Mouse (Mus musculus): Measurements from ENCODE around the gene Cacnb3. TPM values are rescaled to one million over a fixed set of nuclear protein-coding genes. Genes with fewer than 3 reads are reported as not detected.

Cacnb3 gene
- total RNA-seq, 1 experiment: 32.0 TPM

- TF ChIP-seq MAFK (IDR thresholded peaks at IDR 0.05; ENCODE audit: insufficient read depth, low read depth, low read length): no peak
- Histone ChIP-seq H3K27ac (ENCODE audit: insufficient read depth, low read depth, low read length, poor library complexity, severe bottlenecking) (peak overlapping the region; percentile 14; the same call in 1 of the 2 replicates), H3K36me3 (ENCODE audit: control insufficient read depth, insufficient read depth, low read length, poor library complexity, severe bottlenecking) (peaks cover 5% of the 10 kb centered on the region), H3K9ac (ENCODE audit: insufficient read depth, low read depth, low read length, poor library complexity, severe bottlenecking) (peak overlapping the region; percentile 48; the same call in 1 of the 2 replicates), H3K9me3 (ENCODE audit: control insufficient read depth, insufficient read depth, low read depth, low read length) (no peaks in the 10 kb centered on the region), H3K4me3 (ENCODE audit: insufficient read depth in 1 of 2, low read depth in 1 of 2, low read length in 2 of 2, poor library complexity in 1 of 2, severe bottlenecking in 1 of 2) (peak overlapping the region; percentile 79 to 93), H3K4me1 (ENCODE audit: control insufficient read depth in 2 of 2, insufficient read depth in 2 of 2, low read length in 2 of 2, poor library complexity in 1 of 2) (peaks cover 11 to 42% of the 10 kb centered on the region in 2 experiments)
- DNase-seq (ENCODE audit: low read depth, low spot score): no peak
- in situ Hi-C loops (cut with MboI; ENCODE audit: low sequenced_read_pairs in 2 of 2, unreplicated experiment in 2 of 2): no loop called here
Observed at GRCm38 (mm10) chr15:98635291-98635841, 4.7 kb downstream of the Cacnb3 start.

- no peak overlapping the region for H3K9ac ChIP-seq (ENCODE audit: insufficient read depth, low read depth, low read length, poor library complexity, severe bottlenecking)
- in situ Hi-C loops (cut with MboI; ENCODE audit: low sequenced_read_pairs in 2 of 2, unreplicated experiment in 2 of 2): no loop called here
- DNase-seq (ENCODE audit: low read depth, low spot score): no peak
- no peak overlapping the region for H3K4me3 ChIP-seq (ENCODE audit: insufficient read depth in 1 of 2, low read depth in 1 of 2, low read length in 2 of 2, poor library complexity in 1 of 2, severe bottlenecking in 1 of 2)
- peaks cover 14% of the 10 kb centered on the region for H3K36me3 ChIP-seq (ENCODE audit: control insufficient read depth, insufficient read depth, low read length, poor library complexity, severe bottlenecking)
- peaks cover 11 to 45% of the 10 kb centered on the region in 2 experiments for H3K4me1 ChIP-seq (ENCODE audit: control insufficient read depth in 2 of 2, insufficient read depth in 2 of 2, low read length in 2 of 2, poor library complexity in 1 of 2)
- TF ChIP-seq ZNF384 (IDR thresholded peaks at IDR 0.05; ENCODE audit: low read depth, low read length) (no peak), MAFK (IDR thresholded peaks at IDR 0.05; ENCODE audit: insufficient read depth, low read depth, low read length) (no peak), CHD2 (IDR thresholded peaks at IDR 0.05; ENCODE audit: low read depth, low read length) (no peak)
- H3K9me3 ChIP-seq (ENCODE audit: control insufficient read depth, insufficient read depth, low read depth, low read length): no peaks in the 10 kb centered on the region
- no peak overlapping the region for H3K27ac ChIP-seq (ENCODE audit: insufficient read depth, low read depth, low read length, poor library complexity, severe bottlenecking)
Observed at GRCm38 (mm10) chr15:98636517-98636916, 5.9 kb downstream of the Cacnb3 start.

GRCm38 (mm10) chr15:98637155-98637554 lies 6.5 kb downstream of the Cacnb3 start:
- no peak overlapping the region; the same call in 1 of the 2 replicates for H3K27ac ChIP-seq (ENCODE audit: insufficient read depth, low read depth, low read length, poor library complexity, severe bottlenecking)
- peak overlapping the region in 1 of 2 experiments; percentile 18; a peak in 1 of 4 replicates for H3K4me3 ChIP-seq (ENCODE audit: insufficient read depth in 1 of 2, low read depth in 1 of 2, low read length in 2 of 2, poor library complexity in 1 of 2, severe bottlenecking in 1 of 2)
- DNase-seq (ENCODE audit: low read depth, low spot score): no peak
- in situ Hi-C loops (cut with MboI; ENCODE audit: low sequenced_read_pairs in 2 of 2, unreplicated experiment in 2 of 2): no loop called here
- H3K36me3 ChIP-seq (ENCODE audit: control insufficient read depth, insufficient read depth, low read length, poor library complexity, severe bottlenecking): peaks cover 20% of the 10 kb centered on the region
- no peaks in the 10 kb centered on the region for H3K9me3 ChIP-seq (ENCODE audit: control insufficient read depth, insufficient read depth, low read depth, low read length)
- TF ChIP-seq MAFK (IDR thresholded peaks at IDR 0.05; ENCODE audit: insufficient read depth, low read depth, low read length): no peak
- TF ChIP-seq ZC3H11A (IDR thresholded peaks at IDR 0.05; ENCODE audit: borderline replicate concordance, low read depth, low read length): no peak
- no peak for TF ChIP-seq CHD2 (IDR thresholded peaks at IDR 0.05; ENCODE audit: low read depth, low read length)
- no peak for TF ChIP-seq HCFC1 (IDR thresholded peaks at IDR 0.05; ENCODE audit: borderline replicate concordance, insufficient read depth, low read length)
- no peak for TF ChIP-seq ZNF384 (IDR thresholded peaks at IDR 0.05; ENCODE audit: low read depth, low read length)
- H3K9ac ChIP-seq (ENCODE audit: insufficient read depth, low read depth, low read length, poor library complexity, severe bottlenecking): no peak overlapping the region
- H3K4me1 ChIP-seq (ENCODE audit: control insufficient read depth in 2 of 2, insufficient read depth in 2 of 2, low read length in 2 of 2, poor library complexity in 1 of 2): peaks cover 11 to 46% of the 10 kb centered on the region in 2 experiments

- peak; percentile 74 for DNase-seq (ENCODE audit: low read depth, low spot score)
- H3K4me1 ChIP-seq (ENCODE audit: control insufficient read depth in 2 of 2, insufficient read depth in 2 of 2, low read length in 2 of 2, poor library complexity in 1 of 2): peaks cover 9 to 45% of the 10 kb centered on the region in 2 experiments
- TF ChIP-seq ZNF384 (IDR thresholded peaks at IDR 0.05; ENCODE audit: low read depth, low read length): no peak
- TF ChIP-seq MAFK (IDR thresholded peaks at IDR 0.05; ENCODE audit: insufficient read depth, low read depth, low read length): no peak
- TF ChIP-seq ZC3H11A (IDR thresholded peaks at IDR 0.05; ENCODE audit: borderline replicate concordance, low read depth, low read length): no peak
- TF ChIP-seq CHD2 (IDR thresholded peaks at IDR 0.05; ENCODE audit: low read depth, low read length): no peak
- no peak for TF ChIP-seq HCFC1 (IDR thresholded peaks at IDR 0.05; ENCODE audit: borderline replicate concordance, insufficient read depth, low read length)
- in situ Hi-C loops (cut with MboI; ENCODE audit: low sequenced_read_pairs in 2 of 2, unreplicated experiment in 2 of 2): no loop called here
- no peak overlapping the region; the same call in 1 of the 2 replicates for H3K27ac ChIP-seq (ENCODE audit: insufficient read depth, low read depth, low read length, poor library complexity, severe bottlenecking)
- H3K36me3 ChIP-seq (ENCODE audit: control insufficient read depth, insufficient read depth, low read length, poor library complexity, severe bottlenecking): peaks cover 42% of the 10 kb centered on the region
- H3K9me3 ChIP-seq (ENCODE audit: control insufficient read depth, insufficient read depth, low read depth, low read length): no peaks in the 10 kb centered on the region
- peak overlapping the region; percentile 41; the same call in 1 of the 2 replicates for H3K9ac ChIP-seq (ENCODE audit: insufficient read depth, low read depth, low read length, poor library complexity, severe bottlenecking)
- no peak overlapping the region for H3K4me3 ChIP-seq (ENCODE audit: insufficient read depth in 1 of 2, low read depth in 1 of 2, low read length in 2 of 2, poor library complexity in 1 of 2, severe bottlenecking in 1 of 2)
Observed at GRCm38 (mm10) chr15:98640157-98640556, 9.5 kb downstream of the Cacnb3 start.

GRCm38 (mm10) chr15:98644406-98644805 lies 13.8 kb downstream of the Cacnb3 start:
- Histone ChIP-seq H3K27ac (ENCODE audit: insufficient read depth, low read depth, low read length, poor library complexity, severe bottlenecking) (no peak overlapping the region), H3K9me3 (ENCODE audit: control insufficient read depth, insufficient read depth, low read depth, low read length) (no peaks in the 10 kb centered on the region), H3K4me3 (ENCODE audit: insufficient read depth in 1 of 2, low read depth in 1 of 2, low read length in 2 of 2, poor library complexity in 1 of 2, severe bottlenecking in 1 of 2) (peak overlapping the region in 1 of 2 experiments; percentile 22; a peak in 1 of 4 replicates), H3K36me3 (ENCODE audit: control insufficient read depth, insufficient read depth, low read length, poor library complexity, severe bottlenecking) (peaks cover 77% of the 10 kb centered on the region), H3K4me1 (ENCODE audit: control insufficient read depth in 2 of 2, insufficient read depth in 2 of 2, low read length in 2 of 2, poor library complexity in 1 of 2) (peaks cover 3 to 31% of the 10 kb centered on the region in 2 experiments; a peak in 3 of 4 replicates), H3K9ac (ENCODE audit: insufficient read depth, low read depth, low read length, poor library complexity, severe bottlenecking) (no peak overlapping the region)
- in situ Hi-C loops (cut with MboI; ENCODE audit: low sequenced_read_pairs in 2 of 2, unreplicated experiment in 2 of 2): no loop called here
- no peak for TF ChIP-seq ZNF384 (IDR thresholded peaks at IDR 0.05; ENCODE audit: low read depth, low read length)
- no peak for TF ChIP-seq CHD2 (IDR thresholded peaks at IDR 0.05; ENCODE audit: low read depth, low read length)
- TF ChIP-seq MAFK (IDR thresholded peaks at IDR 0.05; ENCODE audit: insufficient read depth, low read depth, low read length): no peak
- no peak for TF ChIP-seq HCFC1 (IDR thresholded peaks at IDR 0.05; ENCODE audit: borderline replicate concordance, insufficient read depth, low read length)
- TF ChIP-seq ZC3H11A (IDR thresholded peaks at IDR 0.05; ENCODE audit: borderline replicate concordance, low read depth, low read length): no peak
- DNase-seq (ENCODE audit: low read depth, low spot score): no peak

Measured in ES-E14 (cell line).